Mouse (Mus musculus) ES-Bruce4 (cell line): ENCODE measurements at regions not wholly inside any gene's neighbourhood (a gene's known extent, or its start where the extent isn't known, plus 50 kb on each side); places are given as distances from the start of the nearest gene placed in this dataset.

ENCODE experiments used
- CTCF ChIP-seq: IDR thresholded peaks from one replicate; pipeline ENCODE4 v1.8.1; 2011; ENCODE audit warnings: low read depth, low read length
- EP300 ChIP-seq: IDR thresholded peaks from 2 replicates; pipeline ENCODE4 v1.6.1; 2011; ENCODE audit warnings: low read depth, low read length; ENCODE audit not compliant: insufficient read depth
- POLR2A ChIP-seq: IDR thresholded peaks from one replicate; pipeline ENCODE4 v1.8.1; 2011; ENCODE audit warnings: low read length; ENCODE audit not compliant: insufficient read depth

- TF ChIP-seq POLR2A (no peak), CTCF (no peak), EP300 (no peak)
These were observed 185.0 kb upstream of the Sesn3 start for GRCm38 (mm10) chr9:14089791-14090256.
